ENCODE assay signal across 25 mouse cellular contexts in the genomic region with DNA sequence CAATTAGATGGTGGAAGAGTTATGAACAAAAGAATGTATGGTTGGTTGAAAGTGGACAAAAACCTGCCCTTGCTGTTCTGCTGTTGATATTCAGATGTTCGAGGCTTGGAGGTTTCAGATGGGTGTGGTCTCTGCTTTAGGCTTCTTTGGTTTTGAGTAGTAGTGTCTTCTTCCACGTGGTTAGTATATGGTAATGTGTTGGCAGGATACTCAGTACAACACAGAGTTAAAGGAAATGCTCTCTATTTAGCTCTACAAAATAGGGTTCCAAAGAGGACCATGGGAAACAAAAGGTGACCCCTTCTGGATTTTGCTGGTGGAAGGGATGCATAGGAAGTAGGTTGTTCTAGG.
DNase-seq lines count a peak whose midpoint lies in the region; ATAC-seq lines count a peak whose summit lies in the region.
"Had no signal": no experiment of that assay in that cellular context is flagged by ENCODE, and none has a peak within 500 bp of the region (broad histone marks: within the 10 kb centered on the region; RNA-seq: fewer than 3 reads in every experiment).

No protein-coding gene starts in this region.

- H3K4me2 ChIP-seq in forebrain, embryonic 11.5 days (ENCODE audit: low read depth, low read length, severe bottlenecking) = no peak overlapping the region
- no peak overlapping the region for H3K4me2 ChIP-seq in limb, embryonic 11.5 days (ENCODE audit: low read depth, severe bottlenecking)
- no peak overlapping the region for H3K4me2 ChIP-seq in forebrain, embryonic 15.5 days (replicated peaks)
- H3K4me2 ChIP-seq: embryonic facial prominence, embryonic 13.5 days; embryonic facial prominence, embryonic 15.5 days had no signal

- 38% methylated on average over 2 of the region's 2 CpGs for WGBS in forebrain, embryonic 11.5 days
- 62% methylated on average over 2 of the region's 2 CpGs for WGBS in forebrain, embryonic 10.5 days
- 75% methylated on average over 2 of the region's 2 CpGs for WGBS in limb, embryonic 11.5 days
- 79% methylated on average over 2 of the region's 2 CpGs for WGBS in limb, embryonic 10.5 days
- WGBS in forebrain, embryonic 15.5 days = 10% methylated on average over 2 of the region's 2 CpGs

- no peak overlapping the region for H3K27ac ChIP-seq in forebrain, embryonic 11.5 days (ENCODE audit: low read depth, low read length)
- no peak overlapping the region for H3K27ac ChIP-seq in forebrain, embryonic 10.5 days
- no peak overlapping the region for H3K27ac ChIP-seq in limb, embryonic 11.5 days (replicated peaks; ENCODE audit: low read depth, low read length)
- no peak overlapping the region for H3K27ac ChIP-seq in limb, embryonic 10.5 days
- no peak overlapping the region for H3K27ac ChIP-seq in forebrain, embryonic 15.5 days (replicated peaks)
- H3K27ac ChIP-seq: embryonic facial prominence, embryonic 13.5 days; embryonic facial prominence, embryonic 15.5 days had no signal

- no peaks in the 10 kb centered on the region for H3K4me1 ChIP-seq in forebrain, embryonic 11.5 days (replicated peaks; ENCODE audit: control insufficient read depth, insufficient read depth, low read length)
- no peaks in the 10 kb centered on the region for H3K4me1 ChIP-seq in forebrain, embryonic 10.5 days
- no peaks in the 10 kb centered on the region for H3K4me1 ChIP-seq in limb, embryonic 11.5 days (ENCODE audit: control insufficient read depth, insufficient read depth, low read length)
- no peaks in the 10 kb centered on the region for H3K4me1 ChIP-seq in limb, embryonic 10.5 days
- H3K4me1 ChIP-seq in forebrain, embryonic 15.5 days = no peaks in the 10 kb centered on the region
- H3K4me1 ChIP-seq: embryonic facial prominence, embryonic 13.5 days; embryonic facial prominence, embryonic 15.5 days had no signal

- no peak overlapping the region for H3K4me3 ChIP-seq in forebrain, embryonic 11.5 days (ENCODE audit: low read depth, low read length)
- no peak overlapping the region for H3K4me3 ChIP-seq in forebrain, embryonic 10.5 days
- H3K4me3 ChIP-seq in limb, embryonic 11.5 days (ENCODE audit: low read depth, low read length) = no peak overlapping the region
- no peak overlapping the region for H3K4me3 ChIP-seq in limb, embryonic 10.5 days
- no peak overlapping the region for H3K4me3 ChIP-seq in forebrain, embryonic 15.5 days
- H3K4me3 ChIP-seq: embryonic facial prominence, embryonic 13.5 days; embryonic facial prominence, embryonic 15.5 days; erythroblast, embryonic 14.5 days had no signal

- H3K36me3 ChIP-seq in forebrain, embryonic 11.5 days (ENCODE audit: control insufficient read depth, insufficient read depth, low read length) = no peaks in the 10 kb centered on the region
- H3K36me3 ChIP-seq in forebrain, embryonic 10.5 days (replicated peaks) = no peaks in the 10 kb centered on the region
- H3K36me3 ChIP-seq in limb, embryonic 11.5 days (ENCODE audit: control insufficient read depth, insufficient read depth, low read length) = no peaks in the 10 kb centered on the region
- no peaks in the 10 kb centered on the region for H3K36me3 ChIP-seq in limb, embryonic 10.5 days
- H3K36me3 ChIP-seq in forebrain, embryonic 15.5 days = no peaks in the 10 kb centered on the region
- H3K36me3 ChIP-seq: embryonic facial prominence, embryonic 13.5 days; embryonic facial prominence, embryonic 15.5 days; G1E had no signal

- ATAC-seq in forebrain, embryonic 11.5 days (replicated peaks; ENCODE audit: low FRiP score) = peak; percentile 60
- ATAC-seq in limb, embryonic 11.5 days (ENCODE audit: insufficient number of reproducible peaks, low FRiP score, low TSS enrichment, low read depth) = no peak
- peak; percentile 60 for ATAC-seq in forebrain, embryonic 15.5 days (replicated peaks)
- ATAC-seq: activated CD4-positive, CD25-positive, alpha-beta regulatory T cell, adult 4 months; CD4-positive, CD25-positive, alpha-beta regulatory T cell, adult 4 months; Patski had no signal

- no peaks in the 10 kb centered on the region for H3K9me3 ChIP-seq in forebrain, embryonic 11.5 days (ENCODE audit: control insufficient read depth, low read length)
- no peaks in the 10 kb centered on the region for H3K9me3 ChIP-seq in forebrain, embryonic 10.5 days
- H3K9me3 ChIP-seq in limb, embryonic 11.5 days (ENCODE audit: control insufficient read depth, low read length) = no peaks in the 10 kb centered on the region
- H3K9me3 ChIP-seq in limb, embryonic 10.5 days (replicated peaks) = no peaks in the 10 kb centered on the region
- no peaks in the 10 kb centered on the region for H3K9me3 ChIP-seq in forebrain, embryonic 15.5 days
- H3K9me3 ChIP-seq: embryonic facial prominence, embryonic 13.5 days; embryonic facial prominence, embryonic 15.5 days had no signal

- no peak overlapping the region for H3K9ac ChIP-seq in forebrain, embryonic 11.5 days (ENCODE audit: low read length)
- no peak overlapping the region for H3K9ac ChIP-seq in limb, embryonic 11.5 days (ENCODE audit: low read length)
- H3K9ac ChIP-seq in forebrain, embryonic 15.5 days (replicated peaks) = no peak overlapping the region
- H3K9ac ChIP-seq: embryonic facial prominence, embryonic 13.5 days; embryonic facial prominence, embryonic 15.5 days had no signal

- no peak for DNase-seq in forebrain, embryonic 11.5 days (ENCODE audit: low spot score)
- DNase-seq in forebrain, embryonic 10.5 days (ENCODE audit: extremely low spot score, low spot score) = no peak
- peak; percentile 3 for DNase-seq in limb, embryonic 11.5 days (ENCODE audit: low spot score)
- no peak for DNase-seq in limb, embryonic 10.5 days (ENCODE audit: low spot score)
- DNase-seq in cerebellum, adult 8-10 months = no peak
- DNase-seq in right cerebral cortex, postnatal 4 days = no peak
- DNase-seq: adrenal gland, adult 8-10 months; adrenal gland, postnatal 14 days; adrenal gland, postnatal 36 days; B cell, adult 2 months; cerebellum, adult 11-12 months; cerebellum, adult 2 months; cerebellum, adult 9-11 months; cerebellum, postnatal 14 days; cerebellum, postnatal 36 days; embryo, embryonic 11 days had no signal

- no peaks in the 10 kb centered on the region for H3K27me3 ChIP-seq in forebrain, embryonic 11.5 days (ENCODE audit: control insufficient read depth, insufficient read depth, low read length)
- no peaks in the 10 kb centered on the region for H3K27me3 ChIP-seq in forebrain, embryonic 10.5 days (ENCODE audit: poor library complexity, severe bottlenecking)
- H3K27me3 ChIP-seq in limb, embryonic 11.5 days (ENCODE audit: control insufficient read depth, insufficient read depth, low read length) = no peaks in the 10 kb centered on the region
- no peaks in the 10 kb centered on the region for H3K27me3 ChIP-seq in limb, embryonic 10.5 days (ENCODE audit: low read depth, poor library complexity, severe bottlenecking)
- no peaks in the 10 kb centered on the region for H3K27me3 ChIP-seq in forebrain, embryonic 15.5 days
- H3K27me3 ChIP-seq: CH12.LX; embryonic facial prominence, embryonic 13.5 days; embryonic facial prominence, embryonic 15.5 days had no signal
